ENCODE assay signal across 1 mouse cellular context in the genomic region with DNA sequence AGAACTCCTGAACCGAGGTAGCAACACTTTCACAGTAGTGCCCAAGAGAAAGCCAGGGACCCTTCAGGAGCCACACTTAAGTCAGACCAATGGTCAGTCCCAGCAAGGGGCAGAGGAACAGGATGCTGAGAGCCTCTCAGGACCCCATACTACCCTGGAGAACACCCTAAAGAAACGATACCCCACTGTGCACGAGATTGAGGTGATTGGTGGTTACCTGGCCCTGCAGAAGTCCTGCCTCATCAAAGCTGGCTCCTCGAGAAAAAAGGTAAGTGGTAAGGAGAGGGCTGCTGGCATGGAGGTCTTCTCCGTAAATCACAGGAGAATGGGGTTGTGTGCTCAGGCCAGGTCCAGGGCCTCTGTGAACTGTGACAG.
TF ChIP-seq lines count a peak whose summit lies in the region.

No protein-coding gene starts in this region.

TF ChIP-seq in ES-E14, 5 proteins besides CTCF, POLR2A, EP300 and RAD21 (continued from another document):
- TF ChIP-seq MAFK (IDR thresholded peaks at IDR 0.05; ENCODE audit: insufficient read depth, low read depth, low read length) (no peak), HCFC1 (IDR thresholded peaks at IDR 0.05; ENCODE audit: borderline replicate concordance, insufficient read depth, low read length) (no peak), ZNF384 (IDR thresholded peaks at IDR 0.05; ENCODE audit: low read depth, low read length) (no peak), ZC3H11A (IDR thresholded peaks at IDR 0.05; ENCODE audit: borderline replicate concordance, low read depth, low read length) (no peak)
